Mouse (Mus musculus) gastrocnemius, postnatal 4 days (tissue): ENCODE results near the gene Hoxd4. TPM values are rescaled to one million over a fixed set of nuclear protein-coding genes. Genes with fewer than 3 reads are reported as not detected.
A peak's percentile ranks its signal among the peaks of the same experiment; 100 is the strongest.

Experiments used
- DNase-seq, 2 experiments: peaks; one replicate each; pipeline ENCODE4 v3.0.0; 2021 to 2022; ENCODE audit warnings: low spot score in 2 of 2, mixed read lengths in 2 of 2
- total RNA-seq, 2 experiments: library from RNA; stranded (reverse); gene quantifications; 2 replicates each; pipeline ENCODE4 v1.2.3; 2021

The Hoxd4 gene
- total RNA-seq, 2 experiments from 2014 or later, result 4.1 to 6.1 TPM

DNA sequence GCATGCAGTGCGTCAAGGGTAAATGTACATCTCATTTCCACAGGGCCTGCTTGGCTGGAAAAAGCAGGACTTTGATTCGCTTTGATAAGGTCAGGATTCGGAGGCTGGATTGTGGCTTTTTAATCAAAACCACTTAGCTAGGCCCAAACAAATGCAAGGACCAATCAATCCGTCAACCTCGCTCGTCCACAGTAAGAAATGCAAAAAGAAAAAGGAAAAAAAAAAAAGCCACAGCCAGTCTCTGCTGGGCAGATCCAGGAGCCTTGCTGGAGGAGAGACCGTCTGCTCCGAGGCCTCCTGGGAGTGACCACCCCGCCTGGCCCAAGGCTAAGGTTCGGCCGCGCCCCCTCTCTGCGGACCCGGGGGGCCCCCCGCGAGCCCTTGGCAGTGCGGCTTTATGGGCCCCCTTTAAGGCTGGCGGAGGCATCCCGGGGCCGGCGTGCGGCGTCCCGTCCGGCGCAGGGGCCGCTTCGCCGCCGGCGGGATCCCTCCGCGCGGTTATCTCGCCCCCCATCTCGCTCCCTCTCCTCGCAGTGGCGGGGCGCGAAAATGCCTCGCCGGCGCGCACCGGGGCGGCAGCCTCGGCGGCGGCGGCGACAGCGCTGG, 7.2 kb upstream of the Hoxd4 start, which contains the start of gene Hoxd8:
Gene Hoxd8, plus strand, starts transcription at position 223 of the 606 bp plus-strand sequence.
- peak in 1 of 2 experiments; percentile 81 for DNase-seq

DNA sequence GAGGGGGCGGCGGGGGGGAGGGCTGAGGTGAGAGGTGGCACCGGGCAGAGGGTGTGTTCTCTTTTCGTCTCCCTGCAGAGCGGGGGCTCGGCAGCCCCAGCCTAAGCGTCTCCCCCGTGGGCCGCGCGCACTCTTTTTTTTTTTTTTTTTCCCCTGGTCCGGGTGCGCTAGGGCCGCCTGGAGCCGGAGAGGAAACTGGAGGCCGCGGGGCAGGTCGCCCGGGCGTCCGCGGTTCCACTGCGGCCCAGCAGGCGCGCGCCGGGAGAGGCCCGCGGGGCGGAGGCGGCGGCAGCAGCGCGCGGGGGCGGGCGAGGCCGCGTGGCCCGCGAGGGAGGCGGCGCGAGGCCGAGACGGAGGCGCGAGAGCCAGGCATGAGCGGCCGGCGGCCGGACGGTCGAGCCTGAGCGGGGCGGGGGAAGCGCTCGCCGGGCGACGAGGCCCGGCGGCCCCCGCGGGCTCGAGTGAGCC, 6.7 kb upstream of the Hoxd4 start:
- DNase-seq, result peak in 1 of 2 experiments; percentile 46

DNA sequence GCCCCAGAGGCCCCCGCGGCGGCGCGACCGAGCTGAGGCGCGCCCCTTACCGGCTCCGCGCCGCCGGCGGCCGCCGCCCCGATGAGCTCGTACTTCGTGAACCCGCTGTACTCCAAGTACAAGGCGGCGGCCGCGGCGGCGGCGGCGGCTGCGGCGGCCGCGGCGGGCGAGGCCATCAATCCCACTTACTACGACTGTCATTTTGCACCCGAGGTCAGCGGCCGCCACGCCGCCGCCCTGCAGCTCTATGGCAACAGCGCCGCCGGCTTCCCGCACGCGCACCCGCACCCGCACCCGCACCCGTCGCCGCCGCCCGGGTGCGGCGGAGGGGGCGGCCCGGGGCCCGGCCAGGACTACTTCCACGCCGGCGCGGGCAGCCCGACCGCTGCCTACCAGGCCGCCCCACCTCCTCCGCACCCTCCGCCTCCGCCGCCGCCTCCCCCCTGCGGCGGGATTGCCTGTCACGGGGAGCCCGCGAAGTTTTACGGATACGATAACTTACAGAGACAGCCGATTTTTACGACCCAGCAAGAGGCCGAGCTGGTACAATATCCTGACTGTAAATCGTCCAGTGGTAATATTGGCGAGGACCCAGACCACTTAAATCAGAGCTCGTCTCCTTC, 6.2 kb upstream of the Hoxd4 start:
- DNase-seq, result peak in 1 of 2 experiments; percentile 51

DNA sequence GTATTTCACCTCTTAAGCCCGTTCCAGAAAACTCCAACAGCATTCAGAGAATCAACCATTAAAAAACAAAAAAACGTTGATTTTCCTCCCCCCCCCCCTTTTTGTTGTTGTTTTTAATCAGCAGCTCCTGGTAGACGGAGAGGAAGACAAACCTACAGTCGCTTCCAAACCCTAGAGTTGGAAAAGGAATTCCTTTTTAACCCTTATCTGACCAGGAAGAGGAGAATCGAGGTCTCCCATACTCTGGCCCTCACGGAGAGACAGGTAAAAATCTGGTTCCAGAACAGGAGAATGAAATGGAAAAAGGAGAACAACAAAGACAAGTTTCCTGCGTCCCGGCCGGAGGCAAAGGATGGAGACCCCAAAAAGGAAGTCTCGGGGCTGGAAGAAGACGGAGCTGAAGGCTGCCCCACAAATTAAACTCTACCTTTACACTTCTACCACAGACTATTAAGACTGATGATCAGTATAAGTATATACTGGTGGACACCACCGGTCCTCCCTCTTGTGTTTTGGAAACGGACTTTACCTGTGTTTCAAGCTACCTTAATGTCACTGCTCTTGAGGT, 5.3 kb upstream of the Hoxd4 start:
- DNase-seq, result no peak

DNA sequence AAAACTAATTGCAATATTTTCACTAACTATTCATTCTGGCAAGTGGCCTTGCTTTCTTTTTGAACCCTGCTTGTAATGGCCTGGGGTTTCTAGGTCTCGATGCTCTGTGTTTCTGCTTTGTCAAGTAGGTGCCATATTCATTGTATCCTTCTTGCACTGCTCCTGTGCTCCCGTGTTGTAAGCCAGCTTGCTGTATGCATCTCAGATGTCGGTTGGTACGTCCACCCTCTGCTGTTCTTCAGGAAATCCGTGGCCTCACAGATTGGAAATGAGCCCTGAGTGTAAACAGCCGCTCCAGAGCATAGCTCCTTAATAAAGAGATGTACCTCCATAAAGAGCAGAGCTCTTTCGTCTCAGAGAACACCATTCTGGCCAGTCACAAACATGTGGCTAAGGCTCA, 4.1 kb upstream of the Hoxd4 start:
- no peak for DNase-seq

DNA sequence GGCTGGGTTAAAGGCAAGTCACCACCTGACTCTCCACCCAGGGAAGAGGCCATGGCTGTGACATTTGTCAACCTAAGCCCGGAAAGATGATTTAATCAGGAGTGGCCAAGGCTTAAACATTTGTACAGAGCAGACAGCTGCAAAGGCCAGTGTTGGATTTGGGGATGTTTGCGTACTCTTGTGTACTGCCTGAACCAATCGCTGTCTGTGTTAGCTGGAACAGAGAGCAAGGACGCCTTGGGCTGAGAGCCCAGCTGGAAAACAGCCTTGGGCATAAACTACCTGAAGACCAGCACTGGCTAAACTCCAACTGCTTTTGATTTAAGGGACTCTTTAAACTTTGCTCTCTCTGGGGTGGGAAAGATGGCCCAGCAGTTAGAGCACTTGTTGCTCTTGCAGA, 3.1 kb upstream of the Hoxd4 start:
- DNase-seq, result no peak

DNA sequence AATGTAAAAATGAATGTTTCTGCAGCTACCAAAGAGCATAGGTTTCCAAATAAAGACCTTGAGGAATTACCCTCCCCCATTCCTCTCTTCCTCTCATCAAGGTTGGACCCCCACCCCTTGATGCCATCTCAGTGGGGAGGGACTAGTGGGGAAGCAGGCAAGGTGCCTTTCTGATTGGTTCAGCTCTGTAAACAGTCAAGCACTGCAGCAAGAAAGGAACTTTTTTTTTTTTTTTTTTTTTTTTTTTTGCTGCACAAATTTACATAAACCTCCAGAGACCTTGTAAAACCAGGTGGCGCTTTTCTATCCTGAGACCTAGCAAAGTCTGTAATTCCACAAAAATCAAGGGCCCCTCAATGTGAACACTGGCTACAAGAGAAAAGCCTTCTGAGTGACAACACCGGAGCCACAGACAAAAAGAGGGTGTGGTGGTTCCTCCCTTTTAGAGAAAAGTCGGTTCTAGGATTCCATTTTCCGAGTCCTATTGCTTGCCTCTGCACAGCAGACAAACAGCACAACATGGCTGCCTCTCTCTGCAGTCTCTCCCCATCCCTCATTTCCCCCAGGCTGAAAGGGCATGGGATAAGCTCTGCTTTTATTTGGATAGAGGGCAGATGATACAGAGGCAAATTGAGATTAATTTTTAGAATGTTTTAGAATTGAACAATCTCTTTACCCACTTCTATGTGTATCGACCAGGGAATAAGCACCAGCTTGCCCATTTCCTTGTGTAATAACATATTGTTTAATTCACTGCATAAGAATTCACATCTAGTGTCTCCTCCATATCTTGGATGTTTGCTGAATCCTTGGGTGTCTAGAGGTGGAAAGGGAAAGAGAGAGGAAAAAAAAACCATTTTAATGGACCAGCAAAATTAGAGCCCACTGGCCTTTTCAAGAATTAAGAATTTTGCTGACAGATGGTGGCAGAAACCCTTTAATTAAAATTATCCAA, 2.0 kb upstream of the Hoxd4 start:
- DNase-seq, result no peak

DNA sequence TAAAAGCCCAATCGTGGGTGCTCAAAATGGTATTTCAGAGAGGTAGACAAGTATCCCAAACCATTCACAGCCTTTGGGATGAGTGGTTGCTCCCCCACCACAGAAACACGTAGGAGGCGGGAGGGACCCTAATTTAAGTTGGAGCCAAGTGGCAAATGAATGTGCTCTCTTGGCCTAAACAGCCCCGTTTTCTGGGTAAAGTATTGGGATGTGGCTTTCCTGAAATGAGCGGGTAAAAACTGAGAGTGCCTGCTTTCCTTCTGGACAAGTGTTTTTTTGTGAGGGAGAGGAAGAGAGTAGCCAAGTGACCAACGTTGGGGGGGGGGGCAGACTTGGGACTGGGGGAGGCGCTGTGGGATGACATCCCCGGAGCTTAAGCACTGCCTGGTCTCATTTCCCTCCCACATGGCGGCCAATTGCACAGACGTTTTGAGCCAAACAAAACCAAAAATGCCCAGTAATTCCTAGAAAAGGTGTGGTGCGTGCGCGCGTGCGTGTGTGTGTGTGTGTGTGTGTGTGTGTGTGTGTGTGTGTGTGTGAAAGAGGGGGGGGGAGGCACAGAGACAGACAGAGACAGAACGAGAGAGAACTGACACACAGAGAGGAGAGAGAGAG, 693 bp upstream of the Hoxd4 start:
- no peak for DNase-seq

DNA sequence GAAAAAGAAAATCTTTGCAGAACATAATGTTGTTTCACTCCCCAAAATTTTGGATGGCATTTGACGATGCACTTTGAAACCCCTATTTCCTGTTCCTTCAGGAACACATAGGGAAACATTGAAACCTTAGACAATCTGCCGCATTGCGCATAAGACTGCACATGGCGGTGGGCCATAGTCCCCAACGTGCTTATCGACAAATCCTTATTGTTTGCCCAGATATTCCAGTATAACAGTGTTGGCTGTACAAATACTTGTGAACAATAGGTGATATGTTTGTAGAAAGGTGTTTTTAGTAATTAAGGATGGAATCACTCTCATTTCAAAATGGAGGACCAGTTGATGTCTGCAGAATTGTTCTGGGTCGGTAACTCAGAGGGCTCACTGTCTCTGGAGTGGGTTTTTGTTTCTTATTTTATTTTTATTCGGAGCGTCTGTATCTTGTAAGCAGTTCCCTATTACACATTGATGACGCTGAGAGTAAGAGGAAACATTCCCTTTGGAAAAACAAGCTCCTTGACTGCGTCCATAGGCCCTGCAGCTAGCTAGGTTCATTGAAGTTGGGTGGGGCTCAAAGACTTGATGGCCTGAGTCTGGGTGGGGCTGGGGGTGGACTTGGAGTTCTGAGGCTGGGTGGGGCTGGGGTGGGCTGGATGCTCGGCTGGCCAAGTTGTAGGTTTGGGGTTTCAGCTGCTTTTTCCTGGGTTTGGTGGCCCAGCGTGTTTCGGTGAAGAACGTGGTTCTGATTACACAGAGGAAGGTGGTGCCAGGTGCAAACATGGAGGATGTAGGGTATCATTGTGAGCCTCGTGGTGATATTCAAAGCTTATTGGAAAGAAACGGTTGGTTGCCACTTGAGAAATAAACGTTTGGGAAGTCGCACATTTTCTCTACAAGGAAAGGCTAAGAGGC, 1.8 kb downstream of the Hoxd4 start:
- no peak for DNase-seq

DNA sequence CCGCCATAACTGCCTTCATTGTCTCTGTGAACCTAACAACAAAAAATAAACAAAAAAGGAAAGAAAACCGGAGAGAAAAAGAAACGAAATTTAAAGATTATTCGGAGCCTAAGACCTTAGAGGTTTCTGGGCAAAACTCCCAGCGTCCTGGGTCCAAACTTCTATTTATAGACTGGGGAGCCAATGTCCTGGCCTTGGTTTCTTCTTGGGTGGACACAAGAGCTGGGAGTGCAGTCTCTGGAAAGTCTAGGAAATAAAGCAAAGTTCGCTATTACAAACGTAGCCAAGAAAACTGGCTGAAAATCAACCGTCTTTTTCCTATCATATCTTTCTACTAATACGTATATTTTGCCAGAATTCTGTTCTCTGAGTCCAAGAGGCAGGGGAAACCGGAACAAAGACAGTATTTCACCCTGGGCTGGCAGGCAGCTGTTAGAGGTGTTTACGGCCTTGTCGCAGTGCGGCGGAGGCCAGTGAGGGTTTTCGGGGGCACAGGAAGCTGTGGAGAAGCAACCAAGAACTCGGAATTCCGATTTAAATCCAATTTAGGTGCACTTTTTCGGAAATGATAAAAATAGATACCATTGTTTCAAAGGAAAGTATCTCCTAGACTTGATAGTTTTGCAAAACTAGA, 2.5 kb downstream of the Hoxd4 start:
- DNase-seq, result no peak

DNA sequence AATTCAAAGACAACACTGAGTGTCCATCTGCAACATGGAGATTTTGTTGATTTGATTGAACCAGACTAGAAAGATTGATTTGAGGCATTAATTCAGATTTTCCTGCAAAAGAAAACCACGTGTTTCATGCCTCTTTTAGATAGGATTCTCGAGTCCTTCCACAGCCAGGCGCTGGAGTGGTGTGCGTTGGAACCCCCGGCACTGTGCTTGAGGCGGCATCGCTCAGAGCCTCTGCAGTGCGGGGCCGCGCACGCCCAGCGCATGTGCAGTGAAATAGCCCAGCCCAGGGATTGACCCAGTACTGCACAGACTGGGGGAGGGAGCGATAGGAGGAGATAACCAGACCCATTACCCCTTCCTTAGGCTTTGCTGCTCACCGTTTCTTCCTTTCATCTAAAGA, 3.2 kb downstream of the Hoxd4 start:
- DNase-seq, result peak in 1 of 2 experiments; percentile 25

DNA sequence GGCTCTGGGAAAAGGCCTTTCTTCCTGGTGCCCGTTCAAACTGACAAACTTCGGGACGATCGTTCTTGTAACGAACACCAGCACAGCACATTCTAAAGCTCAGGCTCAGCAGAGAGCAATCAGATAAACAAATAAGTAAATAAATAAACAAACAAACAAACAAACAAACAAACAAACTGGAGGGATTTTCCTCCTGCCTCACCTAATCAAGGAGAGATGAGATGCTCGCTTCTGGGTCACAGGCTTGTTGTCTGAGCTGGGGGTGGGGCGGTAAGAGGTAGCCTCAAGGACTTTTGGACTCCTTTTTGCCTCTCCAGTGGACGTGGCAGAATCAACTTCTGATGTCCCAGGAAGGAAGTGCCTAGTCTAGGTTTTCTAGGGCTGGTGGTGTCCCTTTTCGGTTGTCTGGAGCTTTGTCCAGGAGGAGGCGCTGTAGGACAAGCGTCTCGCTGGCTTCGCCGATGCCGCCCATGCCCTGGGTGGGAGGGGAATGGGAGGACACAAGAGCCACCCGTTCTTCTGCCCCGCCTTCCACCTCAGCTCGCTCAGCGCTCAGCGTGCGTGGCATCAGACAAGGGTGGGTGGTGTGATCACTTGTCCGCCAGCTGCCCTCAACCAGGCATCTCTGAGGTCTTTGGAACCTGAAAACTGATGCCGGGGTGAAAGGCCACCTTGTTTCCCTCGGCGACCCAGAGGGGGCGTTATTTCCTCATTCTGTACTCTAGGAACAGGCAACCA, 3.9 kb downstream of the Hoxd4 start:
- peak; percentile 85 to 96 for DNase-seq

DNA sequence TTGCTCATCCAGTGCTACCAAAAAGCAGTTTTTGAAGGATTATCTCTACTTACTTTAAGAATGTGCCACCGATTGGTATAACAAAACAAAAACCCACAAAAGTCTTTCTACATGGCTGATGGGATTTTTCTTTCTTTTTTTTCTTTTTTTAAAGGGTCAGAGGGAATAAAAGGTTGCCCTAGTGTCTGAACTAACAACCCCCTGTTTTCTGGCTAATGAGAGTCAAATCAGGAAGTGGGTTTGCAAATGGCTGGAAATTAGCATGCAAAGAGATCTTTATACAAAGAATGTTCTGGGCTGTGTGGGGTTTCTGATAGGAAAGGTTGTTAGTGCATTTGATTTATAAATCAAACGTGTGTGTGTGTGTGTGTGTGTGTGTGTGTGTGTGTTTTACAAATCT, 8.7 kb downstream of the Hoxd4 start:
- DNase-seq, result no peak

DNA sequence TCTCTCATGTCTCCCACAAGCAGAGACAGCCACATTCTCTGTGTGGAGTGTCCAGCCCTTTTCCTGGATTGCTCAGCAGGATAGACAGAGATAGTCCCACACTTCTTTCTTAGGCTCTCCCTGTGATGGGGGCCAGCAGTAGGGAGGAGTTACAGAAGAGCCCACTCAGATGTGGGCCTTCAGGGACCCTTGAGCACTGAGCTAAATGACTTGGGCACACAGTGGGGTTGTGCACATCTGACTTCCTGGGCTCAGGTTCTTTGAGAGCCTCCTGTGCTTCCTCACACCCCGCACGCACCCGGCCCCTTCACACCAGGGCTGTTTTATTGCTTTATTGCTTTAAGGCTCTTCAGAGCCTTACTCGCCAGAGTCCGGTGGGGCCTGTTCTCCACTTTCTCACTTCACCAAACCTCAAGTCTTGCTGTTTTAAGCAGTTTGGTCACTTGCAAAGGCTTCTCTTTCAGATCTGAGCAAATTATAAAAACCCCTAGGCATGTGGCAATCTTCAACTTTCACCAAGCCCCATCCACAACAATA, 9.3 kb downstream of the Hoxd4 start:
- no peak for DNase-seq

DNA sequence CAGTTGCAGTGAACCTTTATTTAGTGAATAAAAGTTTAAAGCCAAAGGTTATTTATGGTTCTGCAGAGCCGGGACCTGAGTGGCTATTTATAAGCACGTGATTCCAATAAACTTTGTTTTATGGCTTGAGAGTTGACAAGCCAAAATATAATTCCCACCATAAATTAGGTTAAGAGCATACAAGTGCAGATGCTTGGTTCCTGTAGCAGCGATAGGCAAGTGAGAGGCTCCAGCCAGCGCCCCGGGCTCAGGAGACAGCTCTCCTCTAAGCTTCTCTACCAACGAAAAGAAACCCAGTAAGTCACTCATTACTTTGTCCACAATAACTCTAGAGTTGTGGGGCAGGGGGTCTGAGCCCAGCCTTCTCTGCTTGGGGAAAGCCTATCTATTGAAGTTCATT, 10.2 kb downstream of the Hoxd4 start:
- no peak for DNase-seq

DNA sequence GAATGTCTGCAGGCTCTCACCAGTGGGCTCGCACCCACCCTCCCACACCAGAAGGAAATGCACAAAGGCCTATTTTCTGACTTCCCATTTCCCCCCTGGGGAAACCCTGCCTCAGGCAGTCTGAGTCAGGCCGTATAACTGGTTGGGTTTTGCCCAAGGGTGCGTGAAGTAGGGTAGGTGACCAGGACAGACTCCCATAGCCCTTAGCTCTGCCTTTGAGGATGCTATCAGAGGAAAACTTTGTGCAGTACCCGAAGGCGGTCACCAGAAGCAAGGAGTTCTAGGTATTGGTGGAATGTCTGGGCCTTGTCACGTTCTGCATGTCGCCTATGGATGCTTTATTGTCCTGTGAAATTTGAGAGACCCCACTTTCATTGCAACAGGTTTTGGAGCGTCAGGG, 11.2 kb downstream of the Hoxd4 start:
- DNase-seq, result no peak

DNA sequence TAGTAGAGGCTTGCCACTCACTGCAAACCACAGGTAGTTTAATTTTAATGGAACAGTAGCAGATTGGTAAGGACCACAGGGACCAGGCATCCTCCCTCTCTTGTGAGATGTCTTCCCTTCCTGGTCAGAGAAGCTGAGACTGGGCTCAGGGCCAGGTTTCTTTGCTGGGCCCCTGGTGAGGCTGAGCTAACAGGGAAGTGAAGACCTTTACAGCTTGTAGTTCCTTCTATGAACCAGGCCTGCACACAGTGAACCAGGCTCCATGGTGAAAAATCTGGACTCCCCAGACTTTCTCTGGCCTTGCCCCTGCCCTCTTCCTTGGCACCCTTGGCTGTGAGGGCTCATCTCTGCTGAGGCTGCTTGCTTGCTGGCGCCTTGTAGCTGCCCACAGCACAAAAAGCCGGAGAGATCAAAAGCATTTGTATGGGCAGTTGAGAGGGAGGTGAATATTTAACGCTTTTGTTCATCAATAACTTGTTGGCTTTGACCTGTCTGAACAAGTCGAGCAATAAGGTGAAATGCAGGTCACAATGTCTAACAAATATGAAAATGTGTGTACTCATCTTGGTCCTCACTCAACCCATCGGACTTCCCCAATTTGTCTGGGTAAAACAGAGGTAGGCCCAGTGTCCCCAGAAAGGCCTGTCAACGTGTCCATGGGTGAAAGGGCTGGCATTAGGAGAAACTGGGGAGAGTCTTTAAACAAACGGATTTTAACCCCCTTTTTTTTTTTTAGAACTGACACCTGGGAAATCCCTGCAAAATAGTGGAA, 12.7 kb downstream of the Hoxd4 start:
- DNase-seq, result peak in 1 of 2 experiments; percentile 18

DNA sequence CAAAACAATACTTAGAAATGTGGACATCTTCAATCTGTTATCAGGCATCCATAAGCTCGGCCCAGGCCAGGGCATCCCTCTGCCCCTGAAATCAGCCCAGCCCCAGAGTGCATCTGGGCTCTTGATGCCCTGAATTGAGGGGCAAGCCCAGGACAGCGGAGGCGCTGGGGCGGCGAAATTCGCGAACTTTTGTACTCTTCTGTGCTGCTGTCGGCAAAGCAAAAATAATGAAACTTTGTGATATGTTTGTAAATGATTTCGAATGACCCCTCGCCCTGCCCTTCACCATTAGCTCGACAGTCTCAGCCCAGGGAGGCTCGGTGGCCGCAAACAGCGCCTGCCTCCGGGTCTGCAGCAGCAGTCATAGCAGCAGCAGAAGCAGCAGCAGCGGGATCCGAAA, 13.4 kb downstream of the Hoxd4 start:
- no peak for DNase-seq
